Mouse (Mus musculus) cortical plate, adult 2 months (tissue): ENCODE data around the gene Fgfr2.

Experiments used
- CTCF ChIP-seq: fragments of 200-500 bp; IDR thresholded peaks from 2 replicates; pipeline ENCODE4 v1.5.1; 2011; ENCODE audit warnings: mild to moderate bottlenecking, control low read depth, low read length; ENCODE audit not compliant: insufficient read depth; ENCODE audit errors: extremely low read depth
- POLR2A ChIP-seq: fragments of 200-500 bp; IDR thresholded peaks from 2 replicates; pipeline ENCODE4 v1.6.1; 2011; ENCODE audit warnings: mild to moderate bottlenecking, low read length, control low read depth; ENCODE audit not compliant: insufficient read depth; ENCODE audit errors: extremely low read depth

DNA sequence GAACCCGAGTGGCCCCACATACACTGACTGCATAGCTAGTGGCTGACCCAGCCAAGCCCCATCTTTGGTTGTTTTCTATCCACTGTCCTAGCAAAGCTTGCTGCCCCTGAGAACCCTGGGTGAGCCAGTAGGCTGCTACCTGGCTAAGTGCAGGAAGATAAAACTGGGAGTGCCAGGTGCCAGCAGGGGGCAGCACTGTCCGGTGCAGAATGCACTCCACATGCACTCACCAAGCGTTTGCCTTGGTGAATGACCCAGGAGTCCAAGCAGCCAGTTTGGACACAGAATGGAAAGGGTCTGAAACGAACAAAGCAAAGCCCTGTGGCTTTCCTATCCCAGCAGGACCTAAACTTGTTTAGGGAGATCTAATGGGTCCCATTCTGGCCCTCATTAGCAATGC, 1940.5 kb downstream of the Fgfr2 start:
- peak; percentile 54 for TF ChIP-seq CTCF
- TF ChIP-seq POLR2A: no peak
